Mouse (Mus musculus) cerebellum, postnatal 10 days (tissue): ENCODE measurements around the gene Mmp8.
A peak's percentile ranks its signal among the peaks of the same experiment; 100 is the strongest.

Source experiments
- DNase-seq, 2 experiments: peaks; one replicate each; pipeline ENCODE4 v3.0.0; 2021; ENCODE audit warnings: mixed read lengths in 2 of 2

Mmp8 gene

DNA sequence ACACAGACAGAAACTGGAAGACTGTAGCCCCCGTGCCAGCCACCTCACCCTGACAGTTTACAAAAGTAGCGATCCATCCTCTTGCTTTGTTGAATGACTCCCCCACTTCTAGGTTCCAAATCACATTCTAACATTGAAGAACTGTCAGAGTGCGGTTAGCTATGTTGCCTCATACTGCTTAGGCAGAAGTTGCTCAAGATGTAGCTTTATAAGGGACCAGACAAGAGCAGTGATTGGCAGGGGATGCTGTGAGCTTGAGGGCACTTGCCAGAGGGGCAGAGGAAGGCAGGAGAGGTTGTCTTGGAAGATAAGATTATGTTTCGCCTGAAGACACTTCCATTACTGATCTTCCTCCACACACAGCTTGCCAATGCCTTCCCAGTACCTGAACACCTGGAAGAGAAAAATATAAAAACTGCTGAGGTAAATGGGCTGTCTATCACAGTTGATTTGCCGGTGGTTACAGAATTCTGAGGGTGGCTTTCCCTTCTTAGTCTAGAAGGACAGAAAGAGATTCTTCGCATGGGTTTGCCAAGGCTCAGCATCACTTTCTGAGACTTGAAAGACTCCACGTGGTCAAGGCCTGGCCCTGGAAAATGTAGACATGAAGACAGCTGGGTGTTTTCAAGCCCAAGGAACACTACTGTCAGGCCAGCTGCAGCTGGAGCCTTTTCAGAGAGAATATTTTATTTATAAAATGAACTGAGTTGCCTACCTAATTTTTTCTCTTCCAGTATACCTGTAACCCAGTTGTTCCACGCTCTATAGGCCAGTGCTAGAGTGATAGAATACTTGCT lies at the start of gene Mmp8:
Gene Mmp8 (plus strand): TSS at position 236 of the 797 bp plus-strand sequence.
- DNase-seq: no peak

DNA sequence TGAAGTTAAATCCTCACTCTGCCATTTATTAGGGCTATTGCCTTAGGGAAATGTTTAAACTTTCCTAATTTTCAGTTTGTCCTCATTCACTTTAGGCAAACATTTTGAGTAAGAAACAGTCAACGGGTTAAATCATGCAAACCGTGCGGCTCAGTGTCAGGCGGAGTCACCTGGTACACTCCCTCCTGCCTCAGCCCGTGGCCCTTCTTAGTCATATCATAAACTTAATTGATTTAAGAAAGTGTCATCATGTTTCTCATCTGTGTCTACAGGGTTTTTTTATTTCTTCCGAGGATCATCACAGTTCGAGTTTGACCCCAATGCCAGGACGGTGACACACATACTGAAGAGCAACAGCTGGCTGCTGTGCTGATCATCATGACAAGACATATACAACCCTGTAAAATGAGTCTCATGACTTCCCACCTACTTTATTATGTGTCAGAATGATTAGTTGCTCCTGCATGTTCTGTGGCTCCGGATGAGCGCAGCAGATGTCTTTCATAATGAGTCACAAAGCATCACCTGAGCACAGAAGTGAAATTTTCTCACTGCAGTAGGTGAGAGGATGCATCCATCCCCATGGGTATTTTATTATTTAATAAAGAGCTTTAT lies 48.5 kb upstream of the Mmp8 start:
- no peak for DNase-seq

DNA sequence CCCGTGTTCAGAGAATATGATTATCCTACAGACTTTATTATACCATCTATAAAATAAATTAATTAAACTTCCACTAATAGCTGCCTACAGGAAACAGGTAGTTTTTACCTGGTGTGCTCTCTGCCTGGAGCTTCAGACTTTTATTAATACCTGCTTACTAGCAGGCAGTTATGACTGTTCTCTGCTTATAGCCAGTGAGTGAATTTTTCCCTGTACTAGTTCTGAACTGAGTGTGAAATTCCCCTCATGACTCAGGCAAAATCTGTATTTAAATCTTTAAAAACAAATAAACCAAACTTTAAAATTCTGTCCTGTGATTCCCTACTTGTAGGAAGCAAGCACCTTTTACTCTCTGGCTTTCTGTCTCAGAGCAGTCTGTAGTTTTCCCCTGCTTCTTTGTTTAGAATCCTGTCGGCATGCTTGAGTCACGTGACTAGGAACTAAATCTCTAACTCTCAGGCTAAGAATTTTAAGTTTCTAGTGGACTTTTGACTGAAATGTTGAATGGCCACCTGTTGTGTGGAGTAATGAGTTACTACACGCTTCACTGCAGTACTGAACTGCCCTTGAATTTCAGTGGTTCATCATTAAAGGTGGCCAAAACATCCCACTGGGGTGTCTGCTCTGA lies 40.2 kb upstream of the Mmp8 start:
- DNase-seq: no peak

DNA sequence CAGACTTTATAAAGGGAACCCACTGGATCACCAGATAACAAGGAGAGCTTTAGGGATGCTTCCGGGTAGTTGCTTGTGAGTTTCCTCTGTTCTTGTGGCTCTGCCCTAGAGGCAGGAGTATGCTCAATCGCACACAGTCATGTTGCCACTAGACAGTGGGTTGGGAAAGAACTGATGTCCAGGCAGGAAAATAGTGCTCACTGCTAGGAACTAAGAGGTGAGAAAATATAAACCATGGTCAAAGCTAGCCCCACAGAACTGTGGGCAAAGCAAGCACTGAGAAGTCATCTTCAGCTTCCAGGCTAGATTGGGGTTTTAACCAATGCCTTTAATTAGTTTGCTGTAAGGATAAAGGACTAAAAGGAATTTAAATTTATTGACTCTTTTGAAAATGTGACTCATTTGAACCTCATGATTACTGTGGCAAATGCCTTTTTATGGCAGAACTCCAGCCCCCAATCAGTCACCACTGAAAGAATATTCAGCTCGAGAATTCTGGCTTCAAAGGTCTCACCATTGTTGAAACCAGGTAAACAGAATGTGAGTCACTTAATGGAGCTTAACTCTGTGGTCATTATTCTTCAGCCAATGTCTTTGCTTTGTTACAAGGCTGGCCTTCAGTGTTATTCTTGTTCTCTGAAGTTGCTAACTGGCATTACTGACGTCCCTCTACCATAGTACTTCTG lies 31.9 kb upstream of the Mmp8 start:
- DNase-seq: no peak

DNA sequence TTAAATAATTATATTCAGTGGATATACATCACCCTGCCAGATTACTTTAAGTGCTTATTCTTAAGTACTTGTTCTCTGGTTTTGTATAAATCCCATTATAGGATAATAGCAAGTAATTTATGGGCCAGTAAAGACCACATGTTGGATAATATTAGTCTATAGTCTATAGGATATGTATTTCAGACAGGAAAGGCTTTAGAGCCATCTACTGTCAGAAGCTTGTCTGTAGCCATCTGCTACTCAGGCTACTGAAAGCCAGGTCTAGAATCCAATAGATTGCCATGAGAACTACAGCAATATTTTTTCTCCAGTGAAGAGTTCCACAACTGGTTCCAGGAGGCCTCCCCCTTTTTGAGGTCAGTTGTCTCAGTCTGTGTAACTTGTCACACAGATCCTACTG lies 15.5 kb upstream of the Mmp8 start:
- DNase-seq: no peak

DNA sequence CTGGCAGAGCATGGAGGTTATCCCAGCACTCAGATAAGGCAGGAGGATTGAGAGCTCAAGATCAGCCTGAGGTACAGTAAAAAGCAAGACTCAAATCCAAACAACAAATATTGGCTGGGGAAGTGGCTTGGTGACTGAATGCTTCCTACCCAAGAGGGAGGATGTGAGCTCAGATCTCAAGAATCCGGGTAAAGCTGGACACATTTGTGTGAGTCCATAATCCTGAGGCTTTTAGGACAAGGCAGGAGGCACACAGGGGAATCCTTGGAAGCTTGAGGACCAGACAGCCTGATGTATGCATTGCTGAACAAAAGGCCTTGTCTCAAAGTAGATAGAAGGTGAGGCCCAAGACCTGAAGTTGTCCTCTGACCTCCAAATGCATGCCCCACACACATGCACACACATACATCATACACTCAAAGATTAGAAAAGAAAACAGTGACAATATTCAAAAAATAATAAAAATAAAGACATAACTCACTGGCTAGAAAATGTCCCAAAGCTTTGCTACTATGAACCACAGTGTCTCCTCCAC lies 13.3 kb upstream of the Mmp8 start:
- no peak for DNase-seq

DNA sequence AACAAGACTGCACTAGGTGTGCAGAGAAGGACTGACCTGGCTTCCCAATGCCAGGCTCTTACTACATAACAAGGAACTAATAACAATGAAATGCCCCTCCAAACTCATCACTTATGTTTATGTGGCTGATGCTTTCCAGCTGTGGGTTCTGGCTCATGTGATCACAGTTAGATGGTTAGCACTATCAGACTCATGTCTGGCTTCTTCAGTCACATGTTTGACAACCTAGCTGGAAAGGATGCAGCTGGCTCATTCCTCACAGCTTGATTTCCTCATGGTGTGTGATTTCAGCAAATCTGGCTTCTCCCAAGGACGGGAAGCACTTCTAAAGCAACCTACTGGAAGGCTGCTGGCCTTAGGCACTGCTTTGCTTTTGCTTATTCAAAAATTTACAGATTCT lies 12.8 kb upstream of the Mmp8 start:
- DNase-seq: no peak

DNA sequence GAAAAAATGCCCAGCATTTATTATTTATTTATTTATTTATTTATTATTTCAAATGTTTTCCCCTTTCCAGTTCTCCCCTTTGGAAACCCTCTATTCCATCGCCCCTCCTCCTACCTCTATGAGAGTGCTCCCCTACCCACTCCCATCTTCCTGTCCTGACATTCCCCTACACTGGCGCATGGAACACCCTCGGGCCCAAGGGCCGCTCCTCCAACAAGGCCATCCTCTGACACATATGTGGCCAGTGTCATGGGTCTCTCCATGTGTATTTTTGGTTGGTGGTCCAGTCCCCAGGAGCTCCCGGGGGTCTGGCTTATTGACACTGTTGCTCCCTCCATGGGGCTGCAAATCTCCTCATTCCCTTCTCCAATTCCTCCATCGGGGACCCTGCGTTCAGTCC lies 12.3 kb upstream of the Mmp8 start:
- DNase-seq: no peak

DNA sequence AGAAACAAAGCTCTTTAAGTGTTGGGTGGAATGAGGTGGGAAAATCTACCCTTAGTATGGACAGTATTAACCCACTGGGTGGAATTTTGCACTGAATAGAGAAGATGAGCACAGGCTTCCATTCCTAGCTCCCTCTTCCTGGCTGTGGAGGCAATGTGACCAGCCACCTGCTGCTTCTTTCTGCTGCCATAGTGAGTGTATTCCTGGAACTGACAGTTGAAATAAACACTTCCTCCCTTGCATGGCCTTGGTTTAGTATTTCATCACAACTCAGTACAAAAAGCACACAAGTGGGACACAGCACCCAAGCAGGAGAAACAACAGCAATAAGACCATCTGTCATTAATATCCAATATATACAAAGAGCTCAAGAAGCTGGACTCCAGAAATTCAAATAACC lies 6.3 kb upstream of the Mmp8 start:
- no peak for DNase-seq

DNA sequence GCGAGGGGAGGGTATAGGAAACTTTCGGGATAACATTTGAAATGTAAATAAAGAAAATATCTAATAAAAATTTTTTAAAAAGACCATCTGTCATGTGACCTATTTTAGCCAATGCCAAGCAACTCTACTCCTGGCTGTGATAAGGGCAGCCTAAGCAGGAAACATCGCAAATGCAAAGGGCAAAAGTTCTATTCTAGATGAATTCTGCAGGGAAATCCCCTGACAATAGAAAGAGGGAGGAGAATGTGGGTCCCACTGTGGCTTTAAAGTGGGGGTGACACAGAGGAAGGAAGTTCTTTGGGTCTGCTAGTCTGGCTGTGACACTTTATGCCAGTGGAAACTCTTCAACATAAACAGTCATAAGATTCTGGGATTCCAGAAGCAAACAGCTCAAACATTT lies 4.7 kb upstream of the Mmp8 start:
- no peak for DNase-seq

DNA sequence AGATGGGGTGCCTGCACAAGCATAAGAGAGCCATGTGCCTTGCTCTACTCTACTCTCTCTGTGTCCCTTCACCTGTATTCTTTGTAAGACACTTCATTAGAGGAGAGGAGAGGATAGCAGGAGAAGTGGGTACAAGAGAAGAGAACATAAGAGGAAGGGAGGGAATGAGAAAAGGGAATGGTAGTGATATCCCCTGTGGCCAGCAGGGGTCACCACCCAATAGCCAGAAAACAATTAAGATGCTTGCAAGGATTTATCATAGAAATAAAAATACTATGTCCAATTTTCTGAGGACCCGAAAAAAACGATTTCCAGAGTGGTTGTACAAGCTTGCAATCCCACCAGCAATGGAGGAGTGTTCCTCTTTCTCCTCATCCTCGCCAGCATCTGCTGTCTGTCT lies 3.9 kb upstream of the Mmp8 start:
- peak; percentile 18 to 26 for DNase-seq

DNA sequence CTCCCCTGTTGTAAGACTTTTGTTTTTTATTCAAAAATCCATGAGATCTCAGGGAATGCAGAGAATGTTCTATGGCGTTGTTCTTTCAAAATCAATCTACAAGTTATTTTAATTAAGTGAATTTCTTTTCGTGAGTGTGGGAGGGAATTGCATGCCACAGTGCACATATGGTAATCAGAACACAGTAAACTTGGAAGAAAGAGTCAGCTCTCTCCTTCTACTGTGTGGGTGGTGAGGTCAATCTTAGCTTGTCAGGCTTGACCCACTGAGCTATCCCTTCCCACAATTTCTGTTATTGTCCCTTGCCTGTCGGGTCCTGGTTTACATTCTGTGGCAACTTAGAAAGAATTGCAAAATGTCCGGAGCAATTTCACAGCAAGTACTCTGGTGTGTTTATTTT lies 1.8 kb downstream of the Mmp8 start:
- no peak for DNase-seq

DNA sequence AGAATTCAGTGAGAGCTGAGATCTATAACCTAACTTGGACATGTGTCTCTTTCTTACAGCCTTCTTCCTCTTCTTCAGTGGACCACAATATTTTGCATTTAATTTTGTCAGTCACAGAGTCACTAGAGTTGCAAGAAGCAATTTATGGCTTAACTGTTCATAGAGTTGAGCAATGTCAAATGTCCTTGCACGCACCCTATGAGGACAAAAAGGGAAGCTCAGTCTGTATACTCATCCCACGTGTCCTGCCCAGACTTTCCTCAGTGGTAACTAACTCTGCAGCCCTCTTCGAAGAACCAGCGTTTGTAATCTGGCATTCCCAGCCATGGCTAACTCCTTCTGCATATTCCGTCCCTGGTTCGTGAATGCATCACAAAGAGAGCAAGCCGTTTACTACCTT lies 9.1 kb downstream of the Mmp8 start:
- no peak for DNase-seq

DNA sequence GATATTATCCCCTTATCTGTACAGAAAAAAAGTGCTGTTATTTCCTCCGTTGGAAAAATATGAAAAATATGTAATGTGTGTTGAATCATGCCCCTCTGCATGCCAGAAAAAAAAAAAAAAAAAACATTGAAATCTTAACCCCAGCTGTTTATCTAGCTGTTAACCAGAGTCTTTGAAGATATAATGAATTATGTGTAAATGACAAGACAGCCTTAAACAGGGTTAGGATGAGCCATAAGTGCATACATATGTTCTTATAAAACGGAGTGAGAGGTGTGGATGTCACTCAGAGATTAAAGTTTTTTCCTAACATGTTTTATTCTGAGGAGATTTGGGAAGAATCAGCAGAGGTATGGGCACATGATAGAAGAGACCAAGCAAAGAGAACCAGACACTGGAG lies 9.7 kb downstream of the Mmp8 start:
- no peak for DNase-seq

DNA sequence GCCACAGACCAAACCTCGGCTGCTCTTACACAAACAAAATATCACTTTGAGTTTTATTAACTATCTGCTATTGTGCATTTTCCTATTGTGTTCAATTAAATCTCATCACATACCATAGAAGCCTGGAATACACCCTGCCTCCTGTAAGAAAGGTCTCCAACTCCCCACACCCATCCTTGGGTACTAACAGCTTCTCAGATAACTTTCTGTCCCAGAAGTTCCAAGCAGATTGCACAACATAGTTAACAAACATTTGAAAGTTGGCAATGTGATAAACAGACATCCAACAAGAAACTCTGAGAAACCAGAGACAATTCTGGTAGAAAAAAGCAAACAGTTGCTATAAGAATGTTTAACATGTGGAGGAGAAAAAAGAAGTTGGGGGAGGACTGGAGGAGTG lies 12.2 kb downstream of the Mmp8 start:
- no peak for DNase-seq

DNA sequence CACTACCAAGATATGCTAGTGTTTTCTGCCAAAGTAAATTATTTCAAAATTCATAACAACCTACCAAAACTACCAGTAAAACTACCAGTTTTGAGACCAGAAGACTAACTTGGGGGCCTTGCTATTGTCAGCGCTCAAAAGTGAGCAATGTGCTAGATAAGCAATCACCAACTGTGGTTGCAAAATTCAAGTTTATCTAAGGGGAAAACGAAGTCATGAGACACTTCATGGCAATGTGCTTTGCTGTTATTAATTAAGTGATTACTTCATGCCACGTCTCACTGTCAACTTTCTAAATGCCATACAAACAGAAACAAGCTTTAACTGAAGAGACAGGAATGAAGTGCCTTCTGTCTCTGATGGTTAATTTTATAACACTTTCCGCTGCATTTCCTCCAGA lies 12.9 kb downstream of the Mmp8 start, which contains the start of gene Mmp27:
Gene Mmp27 (plus strand): TSS at position 235 of the 400 bp plus-strand sequence.
- DNase-seq: no peak

DNA sequence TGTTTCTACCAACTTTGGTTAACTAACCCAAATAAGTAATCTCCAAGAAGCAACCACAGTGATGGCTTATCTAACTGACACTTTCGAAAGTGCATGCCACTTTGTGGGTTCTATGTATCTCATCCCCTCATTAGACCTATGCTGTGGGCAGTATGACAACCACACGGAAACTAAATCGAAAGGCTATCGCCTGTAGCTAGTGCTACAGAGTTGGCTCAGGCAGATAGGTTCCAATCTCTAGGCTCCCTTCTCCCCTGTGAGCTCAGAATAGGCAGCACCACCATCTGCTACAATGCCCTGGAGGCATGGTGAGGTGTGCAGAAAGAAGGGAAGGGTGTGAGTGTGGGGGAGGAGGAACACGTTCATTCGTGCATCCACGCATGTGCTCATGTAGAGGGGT lies 13.9 kb downstream of the Mmp8 start:
- peak in 1 of 2 experiments; percentile 12 for DNase-seq

DNA sequence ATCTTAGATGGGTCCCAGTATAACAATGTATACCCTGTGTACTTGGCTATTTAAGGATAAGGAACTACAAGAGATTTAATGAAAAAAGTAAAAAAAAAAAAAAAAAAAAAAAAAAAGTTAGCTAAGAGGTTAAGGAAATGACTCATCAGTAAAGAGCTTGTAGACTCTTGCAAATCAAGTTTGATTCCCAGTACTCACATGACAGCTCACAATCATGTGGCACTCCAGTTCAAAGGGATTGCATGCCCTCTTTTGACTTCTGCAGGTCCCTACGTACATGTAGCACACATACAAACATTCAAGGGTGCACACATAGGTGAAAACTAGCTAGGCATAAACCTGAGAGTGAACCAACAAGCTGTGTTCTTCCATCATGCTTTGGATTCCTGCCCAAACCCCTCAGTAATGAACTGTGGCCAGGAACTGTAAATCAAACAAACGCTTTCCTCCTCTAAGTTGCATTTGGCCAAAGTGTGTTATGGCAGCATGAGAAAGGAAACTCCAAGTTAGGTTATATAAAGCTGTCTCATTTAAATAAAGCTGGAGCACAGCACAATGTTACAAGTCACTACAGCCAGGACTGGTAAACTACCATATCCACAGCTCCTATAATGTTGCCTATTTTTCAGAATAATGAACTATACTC lies 14.5 kb downstream of the Mmp8 start:
- no peak for DNase-seq

DNA sequence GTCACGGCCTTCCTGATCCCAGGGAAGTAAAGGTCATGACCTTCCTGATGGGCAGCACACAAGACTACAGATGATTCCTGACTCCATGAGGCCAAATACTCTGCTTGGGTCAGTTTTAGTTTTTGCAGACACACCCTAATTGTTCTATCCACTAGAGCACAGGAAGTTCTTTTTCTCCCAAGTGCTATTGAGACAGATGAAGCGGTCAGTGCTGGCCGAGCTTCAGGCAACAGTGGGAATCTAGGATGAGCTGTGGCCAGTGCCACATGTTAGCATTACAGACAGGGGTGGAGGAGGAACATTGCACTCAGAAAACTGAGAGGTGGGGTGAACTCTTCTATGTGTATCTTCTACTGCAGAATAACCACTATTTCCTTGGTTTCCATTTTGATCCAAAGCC lies 17.3 kb downstream of the Mmp8 start:
- no peak for DNase-seq

DNA sequence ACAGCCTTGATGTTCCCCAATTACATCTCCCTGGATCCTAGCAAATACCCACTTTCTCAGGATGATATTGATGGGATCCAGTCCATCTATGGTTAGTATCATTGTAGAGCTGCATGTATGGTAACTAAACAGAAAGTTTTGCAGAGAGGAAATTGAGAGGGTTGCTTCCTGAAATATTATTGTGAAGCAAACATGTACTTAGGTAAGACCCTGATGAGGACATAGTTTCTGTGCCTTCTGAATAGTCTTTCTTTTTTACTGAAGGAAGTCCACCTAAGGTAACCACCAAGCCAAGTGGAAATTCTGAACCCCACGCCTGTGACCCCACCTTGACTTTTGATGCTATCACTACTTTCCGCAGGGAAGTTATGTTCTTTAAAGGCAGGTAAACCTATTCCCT lies 19.1 kb downstream of the Mmp8 start:
- DNase-seq: no peak

DNA sequence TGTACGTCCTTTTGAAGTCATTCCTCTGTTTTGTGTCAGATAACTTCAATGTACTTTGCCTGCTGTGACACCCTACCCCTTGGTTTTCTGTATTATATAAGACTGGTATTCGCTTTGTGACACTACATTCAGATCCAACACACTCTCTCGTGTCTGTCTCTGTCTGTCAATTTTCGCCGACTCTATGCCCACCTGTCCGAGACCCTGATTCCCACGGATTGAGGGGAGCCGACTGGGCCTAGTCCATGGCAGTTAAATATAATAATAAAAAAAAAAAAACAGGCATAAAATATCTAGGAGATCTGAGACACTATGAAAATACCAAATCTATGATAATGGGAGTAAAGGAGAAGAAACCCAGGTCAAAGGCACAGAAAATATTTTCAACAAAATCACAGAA lies 31.8 kb downstream of the Mmp8 start:
- no peak for DNase-seq

DNA sequence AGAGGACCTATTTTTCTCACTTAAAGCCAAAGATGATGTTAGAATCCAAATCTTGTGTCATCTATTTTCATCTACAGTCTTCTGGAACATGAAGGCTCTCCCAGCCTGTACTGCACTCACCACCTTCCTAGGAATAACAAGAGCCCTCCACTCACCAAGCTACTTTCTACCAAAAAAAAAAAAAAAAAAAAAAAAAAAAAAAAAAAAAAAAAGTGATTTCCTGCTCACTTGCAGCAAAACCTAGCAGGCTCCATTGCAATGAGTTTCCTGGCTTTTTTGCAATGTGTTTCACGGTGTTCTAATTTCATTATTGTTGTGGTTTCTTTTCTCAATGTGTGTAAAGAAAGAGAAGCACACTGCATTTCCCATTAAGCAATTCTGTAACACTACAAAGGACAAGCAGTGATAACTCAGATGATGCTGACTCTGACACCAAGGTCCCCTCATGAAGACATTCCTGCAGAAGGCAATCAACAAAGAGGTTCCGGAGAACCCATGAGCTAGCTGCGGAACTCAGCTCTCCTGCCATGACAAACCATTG lies 35.1 kb downstream of the Mmp8 start:
- no peak for DNase-seq
